Mouse (Mus musculus) frontal cortex, postnatal 10 days (tissue): ENCODE measurements around the gene Ube2g1.
"Not testable (repeated sequence)": the region's sequence is repeated elsewhere in the genome, so short reads cannot be mapped to it uniquely, and the experiment has no call there.

Experiments
- DNase-seq, 2 experiments: peaks; one replicate each; pipeline ENCODE4 v3.0.0; 2022; ENCODE audit warnings: low spot score in 2 of 2, mixed read lengths in 1 of 2

Ube2g1 gene

GRCm38 (mm10) chr11:72607469-72608070 lies 487 bp downstream of the Ube2g1 start:
- peak; percentile 60 to 73 for DNase-seq

GRCm38 (mm10) chr11:72608071-72608679 lies 1.1 kb downstream of the Ube2g1 start:
- peak; percentile 88 for DNase-seq

- no peak for DNase-seq
These were observed 2.2 kb downstream of the Ube2g1 start for GRCm38 (mm10) chr11:72609242-72609641.

- not testable (repeated sequence) for DNase-seq
These were observed 7.3 kb downstream of the Ube2g1 start for GRCm38 (mm10) chr11:72614336-72614735.

- DNase-seq = no peak
These were observed 8.8 kb downstream of the Ube2g1 start for GRCm38 (mm10) chr11:72615931-72616330.

- no peak for DNase-seq
These were observed 11.4 kb downstream of the Ube2g1 start for GRCm38 (mm10) chr11:72618476-72618875.

- no peak for DNase-seq
These were observed 35.6 kb downstream of the Ube2g1 start for GRCm38 (mm10) chr11:72642730-72643129.

- no peak for DNase-seq
These were observed 38.3 kb downstream of the Ube2g1 start for GRCm38 (mm10) chr11:72645386-72645785.

- DNase-seq = no peak
These were observed 43.3 kb downstream of the Ube2g1 start for GRCm38 (mm10) chr11:72650347-72650746.

- DNase-seq = no peak
These were observed 52.8 kb downstream of the Ube2g1 start for GRCm38 (mm10) chr11:72659918-72660317.

- no peak for DNase-seq
These were observed 53.3 kb downstream of the Ube2g1 start for GRCm38 (mm10) chr11:72660359-72660758.

GRCm38 (mm10) chr11:72664641-72665040 lies 57.6 kb downstream of the Ube2g1 start:
- no peak for DNase-seq

GRCm38 (mm10) chr11:72670634-72671033 lies 63.6 kb downstream of the Ube2g1 start:
- DNase-seq = no peak

- no peak for DNase-seq
These were observed 64.4 kb downstream of the Ube2g1 start for GRCm38 (mm10) chr11:72671294-72671988.

GRCm38 (mm10) chr11:72672438-72672837 lies 65.4 kb downstream of the Ube2g1 start:
- DNase-seq = no peak

GRCm38 (mm10) chr11:72675280-72675679 lies 68.2 kb downstream of the Ube2g1 start:
- no peak for DNase-seq

- no peak for DNase-seq
These were observed 73.6 kb downstream of the Ube2g1 start for GRCm38 (mm10) chr11:72680726-72681125.

GRCm38 (mm10) chr11:72683402-72683801 lies 76.3 kb downstream of the Ube2g1 start:
- DNase-seq = no peak

GRCm38 (mm10) chr11:72686697-72687096 lies 79.6 kb downstream of the Ube2g1 start:
- DNase-seq = no peak

GRCm38 (mm10) chr11:72688242-72688641 lies 81.2 kb downstream of the Ube2g1 start:
- DNase-seq = no peak

- DNase-seq = no peak
These were observed 82.0 kb downstream of the Ube2g1 start for GRCm38 (mm10) chr11:72689115-72689514.

GRCm38 (mm10) chr11:72689551-72690510 lies 82.7 kb downstream of the Ube2g1 start, which contains the start of gene Ankfy1:
Gene Ankfy1 (plus strand): TSS chr11:72690006.
- peak; percentile 89 to 95 for DNase-seq
